Mouse (Mus musculus) layer of hippocampus, postnatal 25 days (tissue): ENCODE measurements around the gene Cobll1. TPM values are rescaled to one million over a fixed set of nuclear protein-coding genes. Genes with fewer than 3 reads are reported as not detected.
"Not testable (repeated sequence)": the region's sequence is repeated elsewhere in the genome, so short reads cannot be mapped to it uniquely, and the experiment has no call there.

Experiments
- DNase-seq, 2 experiments: peaks; one replicate each; pipeline ENCODE4 v3.0.0; 2022; ENCODE audit warnings: mixed read lengths in 2 of 2, low spot score in 1 of 2; ENCODE audit errors: extremely low spot score in 1 of 2
- total RNA-seq, 2 experiments: library from RNA; stranded (reverse); gene quantifications; 2 replicates each; pipeline ENCODE4 v1.2.3; 2021

Cobll1 gene
- 1 to 10 TPM; 7.7 to 9.3 TPM for total RNA-seq

- DNase-seq = no peak
Observed at GRCm38 (mm10) chr2:65238964-65239570, at the start of gene Cobll1. Cobll1 (minus strand) TSS chr2:65239403.

GRCm38 (mm10) chr2:65288696-65289095 is 49.5 kb upstream of the Cobll1 start:
- no peak for DNase-seq

GRCm38 (mm10) chr2:65285380-65285779 is 46.2 kb upstream of the Cobll1 start:
- no peak for DNase-seq

DNA sequence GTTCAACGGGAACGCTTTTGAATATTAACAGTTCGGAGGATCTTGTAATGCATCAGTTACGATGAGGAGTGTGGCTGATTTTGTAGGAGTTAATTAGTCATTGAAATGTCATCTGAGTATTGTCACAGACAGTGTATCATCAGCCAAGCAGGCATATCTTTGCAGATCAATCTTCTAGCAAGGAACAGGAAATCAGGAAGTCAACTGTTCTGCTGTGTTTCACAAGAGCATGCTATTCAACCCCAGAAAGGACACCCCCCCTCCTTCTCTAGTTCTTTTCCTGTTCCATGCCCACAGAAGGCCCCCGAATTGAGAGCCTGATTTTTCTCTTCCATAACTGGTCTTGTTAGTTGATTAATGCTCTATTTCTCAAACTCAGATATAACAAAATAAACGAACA is 43.8 kb upstream of the Cobll1 start:
- no peak for DNase-seq

DNA sequence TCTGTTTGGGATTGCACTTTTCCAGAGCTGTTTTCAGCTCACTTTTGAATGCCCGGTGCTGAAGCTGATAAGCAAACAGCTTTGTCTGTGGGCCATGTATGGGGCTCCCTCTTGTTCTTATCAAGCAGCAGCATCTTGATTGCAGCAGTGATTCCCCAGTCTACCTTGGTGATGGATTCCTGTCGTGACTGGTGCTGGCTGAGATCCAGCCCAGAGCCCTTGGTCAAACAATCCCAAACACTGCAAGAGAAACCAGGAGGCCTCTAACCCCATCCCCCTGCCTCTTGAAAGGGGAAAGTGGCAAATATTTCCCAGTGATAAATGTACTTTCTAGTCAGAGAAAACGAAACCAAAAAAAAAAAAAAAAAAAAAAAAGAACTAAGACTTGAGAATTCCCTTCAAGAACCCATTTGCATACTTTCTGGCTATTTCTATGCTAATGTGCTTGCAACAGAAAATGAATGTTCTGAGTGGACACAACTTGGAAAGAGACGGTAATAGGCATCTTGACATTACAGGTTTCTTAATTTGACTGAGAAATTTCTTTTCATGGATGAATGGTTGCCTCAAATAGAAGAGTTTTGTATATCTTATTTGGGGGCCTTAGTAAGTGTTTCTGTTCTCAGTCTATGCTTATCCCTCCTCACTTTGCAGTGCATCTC is 40.0 kb upstream of the Cobll1 start:
- no peak for DNase-seq

DNA sequence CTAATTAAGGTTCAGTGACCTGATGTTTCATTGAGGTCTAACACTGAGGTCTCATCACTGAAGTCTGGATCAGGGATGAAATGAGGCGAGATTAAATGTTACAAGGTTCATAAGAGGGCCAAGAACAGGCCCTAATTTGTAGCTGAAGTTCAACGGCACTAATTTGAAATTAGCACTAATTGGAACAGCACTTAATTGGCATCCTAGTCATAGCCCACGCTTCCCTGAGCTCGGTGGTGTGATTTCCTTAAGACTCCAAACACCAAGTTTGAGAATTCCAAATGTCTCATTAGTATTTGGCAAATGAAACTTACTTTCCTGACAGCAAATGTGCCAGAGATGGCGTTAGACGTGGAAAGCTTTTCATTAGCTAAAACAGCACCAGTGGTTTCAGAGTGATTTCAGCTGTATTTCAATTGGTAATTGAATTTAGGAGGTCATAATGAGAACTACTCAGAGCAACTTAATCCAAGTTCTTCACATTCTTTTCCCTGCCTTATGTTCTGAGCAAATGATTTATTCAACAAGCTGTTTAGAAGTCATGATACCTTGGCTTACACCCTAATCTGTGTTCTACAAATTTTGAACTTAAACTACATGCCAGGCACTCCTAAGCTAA is 36.3 kb upstream of the Cobll1 start:
- DNase-seq = no peak

- no peak for DNase-seq
Observed at GRCm38 (mm10) chr2:65273910-65274309, 34.7 kb upstream of the Cobll1 start.

DNA sequence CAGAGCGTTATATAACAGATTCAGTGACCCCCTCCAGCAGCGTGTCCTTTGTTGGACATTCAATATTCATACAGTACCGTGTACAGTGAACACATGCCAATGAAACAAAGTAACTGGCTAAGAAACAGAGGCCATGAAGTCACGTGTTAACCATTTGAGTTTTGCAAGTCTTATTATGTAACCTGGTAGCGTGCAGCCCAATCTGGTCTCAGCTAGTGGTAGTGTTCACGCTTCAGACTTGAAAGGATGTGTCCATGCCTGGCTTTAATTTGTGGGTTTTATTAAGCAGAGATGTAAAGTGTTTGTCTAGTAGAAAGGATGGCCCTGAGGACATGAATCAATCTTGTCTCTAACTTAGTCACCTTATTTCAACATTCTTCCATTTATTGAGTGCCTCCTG is 29.5 kb upstream of the Cobll1 start:
- no peak for DNase-seq

- no peak for DNase-seq
Observed at GRCm38 (mm10) chr2:65267834-65268233, 28.6 kb upstream of the Cobll1 start.

DNA sequence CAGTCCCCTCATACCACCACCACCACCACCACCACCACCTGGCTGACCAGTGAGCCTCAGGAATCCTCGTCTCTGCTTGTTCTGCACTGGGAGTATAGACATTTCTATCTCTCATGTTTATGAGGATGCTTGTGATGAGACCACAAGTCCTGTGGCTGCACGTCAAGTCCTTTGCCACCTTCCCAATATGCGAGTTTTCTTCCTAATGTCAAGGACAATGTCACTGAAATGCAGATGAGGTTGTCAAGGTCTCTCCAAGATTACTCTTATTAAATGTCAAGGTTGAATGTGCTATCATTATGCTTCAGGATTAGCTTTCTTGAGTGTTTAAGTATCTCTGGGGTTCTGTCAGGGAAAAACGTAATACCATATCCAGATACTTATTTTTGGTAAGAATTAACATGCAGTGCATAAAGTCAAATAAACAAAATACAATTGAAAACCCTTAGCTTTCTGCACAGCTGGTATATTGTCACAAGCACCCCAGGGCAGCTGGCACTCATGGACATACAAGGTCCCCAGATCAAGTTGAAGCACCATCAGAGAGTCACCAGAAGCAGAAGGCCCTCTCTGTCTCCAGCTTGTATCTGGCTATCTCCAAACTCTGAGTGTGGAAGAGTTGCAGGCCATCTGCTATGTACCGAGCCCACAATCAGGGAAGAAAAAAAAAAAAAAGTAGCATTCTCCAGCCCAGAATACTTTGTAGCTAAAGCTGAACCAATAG is 27.5 kb upstream of the Cobll1 start:
- DNase-seq = no peak

DNA sequence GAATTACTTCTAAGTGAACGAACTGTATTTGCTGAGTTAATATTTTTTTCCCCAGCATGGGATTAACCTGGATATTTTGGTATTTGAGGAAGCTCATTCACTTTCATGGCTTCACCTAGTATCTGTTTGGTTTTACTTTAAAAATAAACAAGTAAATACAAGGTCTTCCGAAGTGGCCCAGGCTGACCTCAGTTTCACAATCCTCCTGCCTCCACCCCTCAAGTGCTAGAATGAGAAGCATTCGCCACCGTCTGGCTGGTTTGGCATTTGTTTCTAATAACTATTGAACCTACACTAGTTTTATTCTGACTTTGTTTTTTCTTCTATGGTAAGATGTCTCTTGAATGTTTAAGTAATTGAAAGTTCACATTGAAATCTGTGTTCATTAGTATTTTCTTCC is 23.0 kb upstream of the Cobll1 start:
- no peak for DNase-seq

- DNase-seq = not testable (repeated sequence)
Observed at GRCm38 (mm10) chr2:65260828-65261227, 21.6 kb upstream of the Cobll1 start.

DNA sequence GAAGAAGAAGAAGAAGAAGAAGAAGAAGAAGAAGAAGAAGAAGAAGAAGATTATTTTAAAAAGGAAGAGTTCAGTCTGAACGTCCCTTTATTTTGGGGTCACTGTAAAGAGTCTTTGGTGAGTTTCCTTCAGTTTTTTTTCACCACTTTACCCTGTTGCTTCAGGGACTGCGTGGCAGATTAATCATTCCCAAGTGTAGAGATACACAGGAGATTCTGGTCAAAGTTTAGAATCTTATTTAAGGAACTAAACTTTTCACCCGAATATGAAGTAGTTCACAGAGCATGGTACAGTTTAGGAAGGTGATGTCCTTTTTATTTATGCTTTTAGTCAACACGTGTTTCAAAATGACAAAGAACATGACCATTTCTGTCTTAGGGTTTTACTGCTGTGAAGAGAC is 21.2 kb upstream of the Cobll1 start:
- DNase-seq = no peak

DNA sequence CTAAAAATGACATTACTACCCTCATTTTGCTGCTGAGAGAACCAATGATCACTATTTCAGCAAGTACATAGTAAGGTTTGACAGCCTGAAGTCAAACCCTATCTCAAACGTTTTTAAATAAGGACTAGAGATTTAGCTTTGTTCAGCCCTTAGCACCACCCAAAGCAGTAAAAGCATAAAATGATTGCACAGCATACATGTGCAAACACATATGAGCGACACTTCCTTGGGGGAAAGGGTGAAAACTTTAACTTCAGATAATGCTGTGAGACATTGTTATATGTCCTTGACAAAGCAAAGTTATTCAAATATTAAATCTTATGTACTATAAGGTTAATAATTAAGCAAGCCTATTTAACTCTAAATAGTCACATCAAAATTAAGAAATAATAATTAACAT is 18.2 kb upstream of the Cobll1 start:
- DNase-seq = no peak

- DNase-seq = no peak
Observed at GRCm38 (mm10) chr2:65256494-65257254, 17.5 kb upstream of the Cobll1 start.

GRCm38 (mm10) chr2:65250589-65251104 is 11.4 kb upstream of the Cobll1 start:
- no peak for DNase-seq

- DNase-seq = no peak
Observed at GRCm38 (mm10) chr2:65249575-65249974, 10.4 kb upstream of the Cobll1 start.

DNA sequence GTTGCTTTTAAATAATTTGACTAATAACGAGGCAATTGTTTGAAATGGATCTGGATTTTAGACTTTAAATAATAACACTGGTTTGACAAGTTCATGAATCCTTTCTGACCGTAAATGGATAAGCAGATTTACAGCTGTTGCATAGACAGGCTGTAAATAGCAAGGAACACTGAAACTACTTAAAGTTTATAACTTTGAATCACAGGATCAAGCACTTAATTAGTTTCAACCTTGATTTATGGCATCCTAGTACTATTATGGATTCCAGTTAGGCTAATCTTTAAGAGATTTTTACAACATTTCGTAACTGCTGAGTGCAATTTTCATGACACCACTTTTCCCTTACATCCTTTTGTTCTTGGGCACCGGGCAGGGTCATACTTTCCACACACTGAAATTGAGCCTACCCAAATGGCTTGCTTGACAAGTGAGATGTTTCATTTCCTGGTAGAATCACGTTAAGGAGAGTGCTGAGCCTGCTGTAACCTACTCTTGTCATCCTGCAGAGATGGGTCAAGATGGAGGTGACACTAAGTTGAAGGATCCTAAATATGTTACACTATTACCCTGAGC is 1.1 kb upstream of the Cobll1 start:
- DNase-seq = no peak

DNA sequence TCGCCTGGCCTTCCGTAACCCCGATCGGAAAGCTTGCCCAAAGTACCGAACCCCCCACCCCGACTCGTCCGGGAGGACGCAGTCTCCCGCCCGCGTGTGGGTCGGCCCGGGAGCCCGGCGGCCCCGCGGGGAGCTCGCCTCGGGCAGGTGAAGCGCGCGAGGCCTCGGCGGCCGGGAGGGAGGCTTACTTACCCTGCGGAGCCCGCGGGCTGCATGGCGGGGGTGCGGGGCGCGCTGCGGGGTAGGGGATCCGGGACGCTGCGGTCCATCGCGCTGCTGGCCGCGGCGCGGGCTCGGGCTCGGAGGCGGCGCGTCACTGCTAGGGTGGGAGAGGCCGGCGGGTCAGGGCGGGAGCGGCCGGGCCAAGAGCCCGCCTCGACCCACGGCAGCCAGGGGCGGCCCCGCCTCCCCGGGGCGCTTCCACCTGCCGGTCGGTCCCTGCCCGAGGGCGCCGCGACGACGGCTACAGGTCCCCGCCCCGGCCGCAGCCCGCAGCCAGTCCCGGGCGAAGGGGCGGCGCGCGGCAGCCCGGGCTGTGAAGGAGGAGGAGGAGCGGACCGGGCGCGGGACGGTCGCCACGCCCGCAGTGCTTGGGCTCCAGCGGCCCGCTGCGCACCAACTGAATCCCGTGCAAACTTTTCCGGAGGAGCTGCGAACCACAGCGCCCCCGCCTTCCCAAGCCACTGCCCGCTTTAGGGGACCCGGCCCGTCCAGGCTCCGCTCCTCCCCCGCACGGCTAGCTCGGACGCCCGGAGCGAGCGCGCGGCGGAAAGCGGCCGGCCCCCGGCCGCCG is 836 bp downstream of the Cobll1 start:
- peak; percentile 18 to 43 for DNase-seq
